Mouse (Mus musculus) bone marrow, adult 2 months (tissue): ENCODE data around the gene Gm10961.

ENCODE experiments used
- CTCF ChIP-seq: fragments of 200-500 bp; IDR thresholded peaks from 2 replicates; pipeline ENCODE4 v1.5.1; 2011; ENCODE audit warnings: low read length, control low read depth; ENCODE audit not compliant: control insufficient read depth, insufficient read depth
- POLR2A ChIP-seq: fragments of 200-500 bp; IDR thresholded peaks from 2 replicates; pipeline ENCODE4 v1.6.1; 2011; ENCODE audit warnings: low read depth, mild to moderate bottlenecking, control low read depth, low read length, borderline replicate concordance; ENCODE audit not compliant: control insufficient read depth

GRCm38 (mm10) chr3:107597134-107597533 is 34.0 kb upstream of the Gm10961 start:
- TF ChIP-seq POLR2A (no peak), CTCF (no peak)
